Comparison of ENCODE assay signal across 26 mouse cellular contexts in the genomic region with DNA sequence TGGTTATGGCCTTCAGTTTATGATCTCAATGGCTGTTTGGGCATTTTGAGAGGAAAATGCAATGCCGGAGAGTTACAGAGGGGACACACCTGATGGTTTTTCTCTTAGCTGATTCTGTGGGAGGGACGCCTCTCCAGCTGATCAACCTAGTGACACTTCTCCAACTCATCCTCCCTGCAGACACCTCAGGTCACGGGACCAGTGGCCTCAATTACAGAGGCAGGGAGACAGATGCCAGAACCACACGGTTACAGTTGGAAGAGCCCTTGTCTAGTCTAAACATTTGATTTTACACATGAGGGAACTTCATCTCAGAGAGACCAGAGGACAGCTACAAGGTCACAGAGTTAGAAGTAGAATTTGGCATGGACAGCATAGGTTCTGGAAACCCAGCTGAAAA.
DNase-seq lines count a peak whose midpoint lies in the region; ATAC-seq and TF ChIP-seq lines count a peak whose summit lies in the region.
"Had no signal": no experiment of that assay in that cellular context is flagged by ENCODE, and none has a peak within 500 bp of the region (broad histone marks: within the 10 kb centered on the region; RNA-seq: fewer than 3 reads in every experiment).

No protein-coding gene starts in this region.

- no peaks in the 10 kb centered on the region for H3K36me3 ChIP-seq in stomach, embryonic 16.5 days (ENCODE audit: control insufficient read depth, insufficient read depth, low read length)
- no peaks in the 10 kb centered on the region for H3K36me3 ChIP-seq in stomach, postnatal 0 days (ENCODE audit: control insufficient read depth, insufficient read depth, low read length)
- no peaks in the 10 kb centered on the region for H3K36me3 ChIP-seq in splenic B cell, adult 2 months (ENCODE audit: control insufficient read depth, insufficient read depth, low read length, poor library complexity, severe bottlenecking)
- H3K36me3 ChIP-seq: embryonic facial prominence, embryonic 12.5 days; forebrain, embryonic 15.5 days; heart, embryonic 13.5 days; hindbrain, embryonic 10.5 days; hindbrain, embryonic 15.5 days; liver, embryonic 15.5 days; lung, embryonic 15.5 days; neural tube, embryonic 12.5 days; stomach, embryonic 15.5 days had no signal

- TF ChIP-seq EP300 in stomach, postnatal 0 days (optimal IDR thresholded peaks at IDR 0.05), result no peak

- no peak for TF ChIP-seq POLR2A in bone marrow macrophage, adult 2 months (IDR thresholded peaks at IDR 0.05; ENCODE audit: borderline replicate concordance, low read depth, low read length)

- H3K27ac ChIP-seq in layer of hippocampus, adult 2 months, result peak overlapping the region; percentile 55; the same call in 1 of the 2 replicates
- 0 out of 2 replicates have a peak overlapping the region, but pooled peaks have one; percentile 8 for H3K27ac ChIP-seq in stomach, embryonic 16.5 days (ENCODE audit: low read length)
- H3K27ac ChIP-seq in stomach, postnatal 0 days (replicated peaks), result no peak overlapping the region
- peak overlapping the region; percentile 93 for H3K27ac ChIP-seq in bone marrow macrophage, adult 2 months (ENCODE audit: insufficient read depth, low read depth, low read length)
- H3K27ac ChIP-seq: embryonic facial prominence, embryonic 12.5 days; forebrain, embryonic 15.5 days; gastrocnemius, adult 2 months; heart, embryonic 13.5 days; hindbrain, embryonic 10.5 days; hindbrain, embryonic 15.5 days; liver, embryonic 15.5 days; lung, embryonic 15.5 days; neural tube, embryonic 12.5 days; stomach, embryonic 15.5 days had no signal

- H3K4me1 ChIP-seq in stomach, embryonic 16.5 days (ENCODE audit: control insufficient read depth, insufficient read depth, low read length), result no peaks in the 10 kb centered on the region
- no peaks in the 10 kb centered on the region for H3K4me1 ChIP-seq in stomach, postnatal 0 days (replicated peaks; ENCODE audit: control insufficient read depth, insufficient read depth)
- peaks cover 22% of the 10 kb centered on the region for H3K4me1 ChIP-seq in bone marrow macrophage, adult 2 months (ENCODE audit: control insufficient read depth, insufficient read depth, low read length)
- H3K4me1 ChIP-seq: embryonic facial prominence, embryonic 12.5 days; forebrain, embryonic 15.5 days; hindbrain, embryonic 15.5 days; liver, embryonic 15.5 days; lung, embryonic 15.5 days; neural tube, embryonic 12.5 days; stomach, embryonic 15.5 days had no signal

- H3K4me2 ChIP-seq in stomach, embryonic 16.5 days (ENCODE audit: low read depth, low read length), result no peak overlapping the region
- H3K4me2 ChIP-seq in stomach, postnatal 0 days (replicated peaks; ENCODE audit: low read depth), result no peak overlapping the region
- H3K4me2 ChIP-seq: embryonic facial prominence, embryonic 12.5 days; forebrain, embryonic 15.5 days; heart, embryonic 13.5 days; hindbrain, embryonic 15.5 days; lung, embryonic 15.5 days; neural tube, embryonic 12.5 days; stomach, embryonic 15.5 days had no signal

- no peak for DNase-seq in layer of hippocampus, adult 2 months (ENCODE audit: low spot score in 2 of 2)
- DNase-seq in layer of hippocampus, postnatal 25 days (ENCODE audit: extremely low spot score in 1 of 2, low spot score in 1 of 2), result no peak
- DNase-seq in stomach, postnatal 0 days (ENCODE audit: low spot score), result no peak
- peak; percentile 44 for DNase-seq in splenic B cell, adult 2 months (ENCODE audit: low read depth, low spot score)
- no peak for DNase-seq in frontal cortex, postnatal 36 days (ENCODE audit: low spot score in 2 of 2)
- DNase-seq: adrenal gland, postnatal 10 days; cerebellum, adult 11-12 months; cerebellum, adult 9-11 months; embryo, embryonic 11 days; gastrocnemius, adult 2 months; kidney, adult 2 months; layer of hippocampus, postnatal 36 days; right cerebral cortex, adult 18-20 months had no signal

- no peak overlapping the region for H3K4me3 ChIP-seq in layer of hippocampus, adult 2 months
- H3K4me3 ChIP-seq in stomach, embryonic 16.5 days (replicated peaks; ENCODE audit: low read length), result no peak overlapping the region
- no peak overlapping the region for H3K4me3 ChIP-seq in stomach, postnatal 0 days (ENCODE audit: low read depth, low read length)
- no peak overlapping the region for H3K4me3 ChIP-seq in bone marrow macrophage, adult 2 months (ENCODE audit: insufficient read depth, low read length)
- H3K4me3 ChIP-seq: embryonic facial prominence, embryonic 12.5 days; forebrain, embryonic 15.5 days; gastrocnemius, adult 2 months; heart, embryonic 13.5 days; hindbrain, embryonic 10.5 days; hindbrain, embryonic 15.5 days; liver, embryonic 15.5 days; lung, embryonic 15.5 days; myocyte; neural tube, embryonic 12.5 days; stomach, embryonic 15.5 days had no signal

- H3K27me3 ChIP-seq in stomach, embryonic 16.5 days (ENCODE audit: control insufficient read depth, insufficient read depth, low read length), result no peaks in the 10 kb centered on the region
- no peaks in the 10 kb centered on the region for H3K27me3 ChIP-seq in stomach, postnatal 0 days (ENCODE audit: control insufficient read depth, insufficient read depth, low read length)
- H3K27me3 ChIP-seq in splenic B cell, adult 2 months (ENCODE audit: control insufficient read depth, insufficient read depth, low read length, poor library complexity, severe bottlenecking), result no peaks in the 10 kb centered on the region
- H3K27me3 ChIP-seq: embryonic facial prominence, embryonic 12.5 days; forebrain, embryonic 15.5 days; heart, embryonic 13.5 days; hindbrain, embryonic 15.5 days; liver, embryonic 15.5 days; lung, embryonic 15.5 days; neural tube, embryonic 12.5 days; stomach, embryonic 15.5 days had no signal

- TF ChIP-seq CTCF in layer of hippocampus, adult 2 months (conservative IDR thresholded peaks at IDR 0.05), result no peak
- TF ChIP-seq CTCF in stomach, postnatal 0 days (IDR thresholded peaks at IDR 0.05; ENCODE audit: low read depth), result no peak
- no peak for TF ChIP-seq CTCF in bone marrow macrophage, adult 2 months (IDR thresholded peaks at IDR 0.05; ENCODE audit: low read depth, low read length)

- no peaks in the 10 kb centered on the region for H3K9me3 ChIP-seq in stomach, embryonic 16.5 days (replicated peaks; ENCODE audit: control insufficient read depth, low read length)
- no peaks in the 10 kb centered on the region for H3K9me3 ChIP-seq in stomach, postnatal 0 days (ENCODE audit: control insufficient read depth, low read length)
- H3K9me3 ChIP-seq: embryonic facial prominence, embryonic 12.5 days; forebrain, embryonic 15.5 days; hindbrain, embryonic 10.5 days; hindbrain, embryonic 15.5 days; liver, embryonic 15.5 days; lung, embryonic 15.5 days; neural tube, embryonic 12.5 days; stomach, embryonic 15.5 days had no signal

- 72% methylated on average over 4 of the region's 4 CpGs for WGBS in stomach, embryonic 16.5 days
- 78% methylated on average over 4 of the region's 4 CpGs for WGBS in stomach, postnatal 0 days

- no peak overlapping the region for H3K9ac ChIP-seq in stomach, embryonic 16.5 days (ENCODE audit: low read length)
- no peak overlapping the region for H3K9ac ChIP-seq in stomach, postnatal 0 days (ENCODE audit: low read length)
- H3K9ac ChIP-seq: embryonic facial prominence, embryonic 12.5 days; forebrain, embryonic 15.5 days; heart, embryonic 13.5 days; hindbrain, embryonic 15.5 days; liver, embryonic 15.5 days; lung, embryonic 15.5 days; neural tube, embryonic 12.5 days; stomach, embryonic 15.5 days had no signal

- no peak for ATAC-seq in stomach, embryonic 16.5 days (ENCODE audit: insufficient read depth, low FRiP score)
- ATAC-seq in stomach, postnatal 0 days (ENCODE audit: low FRiP score, low TSS enrichment), result no peak
- ATAC-seq: forebrain, embryonic 15.5 days; midbrain, embryonic 16.5 days had no signal
